Mouse (Mus musculus) gonadal fat pad, adult 2 months (tissue): ENCODE data around the gene Tead1. TPM values are rescaled to one million over a fixed set of nuclear protein-coding genes. Genes with fewer than 3 reads are reported as not detected.
"Not testable (repeated sequence)": the region's sequence is repeated elsewhere in the genome, so short reads cannot be mapped to it uniquely, and the experiment has no call there.

Experiments
- DNase-seq: peaks from one replicate; pipeline ENCODE4 v3.0.0-alpha.2; 2012; ENCODE audit warnings: low read depth
- polyA plus RNA-seq: library from polyadenylated mRNA; depleted of rRNA; stranded (reverse); fragments of >200 nt; gene quantifications from 2 replicates; pipeline ENCODE4 v1.2.3, GENCODE M21; 2012

The Tead1 gene
- polyA plus RNA-seq, 1 experiment: 13.9 TPM

- no peak for DNase-seq
These were observed 239.3 kb downstream of the Tead1 start for GRCm38 (mm10) chr7:112918279-112918991.

GRCm38 (mm10) chr7:112919845-112920244, 240.7 kb downstream of the Tead1 start:
- DNase-seq: peak; percentile 33

- DNase-seq: no peak
These were observed 243.7 kb downstream of the Tead1 start for GRCm38 (mm10) chr7:112922801-112923200.

GRCm38 (mm10) chr7:112923712-112924111, 244.6 kb downstream of the Tead1 start:
- DNase-seq: no peak

- DNase-seq: no peak
These were observed 251.6 kb downstream of the Tead1 start for GRCm38 (mm10) chr7:112930669-112931068.

GRCm38 (mm10) chr7:112935876-112936275, 256.8 kb downstream of the Tead1 start:
- DNase-seq: not testable (repeated sequence)

GRCm38 (mm10) chr7:112937089-112937488, 258.0 kb downstream of the Tead1 start:
- DNase-seq: no peak

- DNase-seq: no peak
These were observed 259.8 kb downstream of the Tead1 start for GRCm38 (mm10) chr7:112938959-112939358.

GRCm38 (mm10) chr7:112942567-112942966, 263.4 kb downstream of the Tead1 start:
- peak; percentile 19 for DNase-seq

- DNase-seq: no peak
These were observed 263.9 kb downstream of the Tead1 start for GRCm38 (mm10) chr7:112943056-112943455.

GRCm38 (mm10) chr7:112946706-112947105, 267.6 kb downstream of the Tead1 start:
- DNase-seq: no peak

GRCm38 (mm10) chr7:112953777-112954291, 274.7 kb downstream of the Tead1 start, which contains the start of gene Rassf10:
Rassf10 (plus strand) TSS chr7:112953962.
- peak; percentile 30 for DNase-seq

- DNase-seq: no peak
These were observed 275.4 kb downstream of the Tead1 start for GRCm38 (mm10) chr7:112954351-112955102.

GRCm38 (mm10) chr7:112955103-112955827, 276.1 kb downstream of the Tead1 start:
- no peak for DNase-seq

- DNase-seq: peak; percentile 20
These were observed 276.8 kb downstream of the Tead1 start for GRCm38 (mm10) chr7:112955955-112956354.
